Mouse (Mus musculus): ENCODE measurements around the gene Pmfbp1. TPM values are rescaled to one million over a fixed set of nuclear protein-coding genes. Genes with fewer than 3 reads are reported as not detected.

The Pmfbp1 gene
- polyA plus RNA-seq, 1 experiment, result not detected

- DNase-seq (ENCODE audit: low read depth, low spot score), result no peak
- WGBS, result 41% methylated on average over 3 of the region's 3 CpGs
Measured at GRCm38 (mm10) chr8:109584830-109585229, 91.0 kb downstream of the Pmfbp1 start.

- no peak for DNase-seq (ENCODE audit: low read depth, low spot score)
Measured at GRCm38 (mm10) chr8:109585652-109586051, 91.8 kb downstream of the Pmfbp1 start.

GRCm38 (mm10) chr8:109586972-109587504 is 93.2 kb downstream of the Pmfbp1 start:
- DNase-seq (ENCODE audit: low read depth, low spot score), result no peak
- WGBS, result 18% methylated on average over 7 of the region's 7 CpGs

- no peak for DNase-seq (ENCODE audit: low read depth, low spot score)
- 80% methylated on average over 9 of the region's 9 CpGs for WGBS
Measured at GRCm38 (mm10) chr8:109590901-109591300, 97.1 kb downstream of the Pmfbp1 start.

- 83% methylated on average over 3 of the region's 3 CpGs for WGBS
- no peak for DNase-seq (ENCODE audit: low read depth, low spot score)
Measured at GRCm38 (mm10) chr8:109591367-109591766, 97.5 kb downstream of the Pmfbp1 start.

- no peak for DNase-seq (ENCODE audit: low read depth, low spot score)
- 86% methylated on average over 5 of the region's 5 CpGs for WGBS
Measured at GRCm38 (mm10) chr8:109592164-109592563, 98.3 kb downstream of the Pmfbp1 start.

Other genes with a start within 250 kb of the Pmfbp1 start
- 16.6 and 19.7 TPM in 2 replicates for gene Dhx38, start 71.8 kb downstream of the Pmfbp1 start, polyA plus RNA-seq (2012; rRNA removed)
- 4.8 and 5.8 TPM in 2 replicates for gene Txnl4b, start 71.9 kb downstream of the Pmfbp1 start, polyA plus RNA-seq (2012; rRNA removed)
- gene Hp, start 85.1 kb downstream of the Pmfbp1 start, polyA plus RNA-seq (2012; rRNA removed), result 17.8 and 35.4 TPM in 2 replicates
- gene Dhodh, start 114.6 kb downstream of the Pmfbp1 start, polyA plus RNA-seq (2012; rRNA removed), result 12.5 and 20.0 TPM in 2 replicates
- 0.05 and 0.23 TPM in 2 replicates for gene Pkd1l3, start 120.5 kb downstream of the Pmfbp1 start, polyA plus RNA-seq (2012; rRNA removed)
- gene Ist1, start 199.2 kb downstream of the Pmfbp1 start, polyA plus RNA-seq (2012; rRNA removed), result 54.0 and 61.4 TPM in 2 replicates
- gene Zfp821, start 211.5 kb downstream of the Pmfbp1 start, polyA plus RNA-seq (2012; rRNA removed), result 5.6 and 6.3 TPM in 2 replicates
- 5.5 and 8.6 TPM in 2 replicates for gene Atxn1l, start 243.7 kb downstream of the Pmfbp1 start, polyA plus RNA-seq (2012; rRNA removed)

All from large intestine, adult 2 months (tissue).